Mouse (Mus musculus): ENCODE measurements around the gene Exoc3l. TPM values are rescaled to one million over a fixed set of nuclear protein-coding genes. Genes with fewer than 3 reads are reported as not detected.

Gene Exoc3l
- total RNA-seq, 2 experiments from 2014 or later = 1.4 to 2.5 TPM

GRCm38 (mm10) chr8:105313622-105314402 lies 17.9 kb upstream of the Exoc3l start:
- no peak for DNase-seq

- DNase-seq = no peak
Measured at GRCm38 (mm10) chr8:105312891-105313481, 17.1 kb upstream of the Exoc3l start.

- no peak for DNase-seq
Measured at GRCm38 (mm10) chr8:105311718-105312117, 15.8 kb upstream of the Exoc3l start.

GRCm38 (mm10) chr8:105310118-105310517 lies 14.2 kb upstream of the Exoc3l start:
- no peak for DNase-seq

- DNase-seq = no peak
Measured at GRCm38 (mm10) chr8:105309142-105309847, 13.4 kb upstream of the Exoc3l start.

GRCm38 (mm10) chr8:105308428-105308827 lies 12.5 kb upstream of the Exoc3l start:
- DNase-seq = no peak

- no peak for DNase-seq
Measured at GRCm38 (mm10) chr8:105307670-105308069, 11.8 kb upstream of the Exoc3l start.

GRCm38 (mm10) chr8:105306146-105306691 lies 10.3 kb upstream of the Exoc3l start:
- DNase-seq = no peak

GRCm38 (mm10) chr8:105305211-105306145 lies 9.6 kb upstream of the Exoc3l start, which contains the start of gene Elmo3:
Elmo3 (plus strand) TSS chr8:105305601.
- DNase-seq = peak; percentile 46

- peak; percentile 46 for DNase-seq
Measured at GRCm38 (mm10) chr8:105304325-105305210, 8.7 kb upstream of the Exoc3l start.

- DNase-seq = no peak
Measured at GRCm38 (mm10) chr8:105303874-105304273, 8.0 kb upstream of the Exoc3l start.

GRCm38 (mm10) chr8:105303396-105303795 lies 7.5 kb upstream of the Exoc3l start:
- DNase-seq = no peak

GRCm38 (mm10) chr8:105299962-105300361 lies 4.1 kb upstream of the Exoc3l start:
- no peak for DNase-seq

GRCm38 (mm10) chr8:105298351-105299252 lies 2.7 kb upstream of the Exoc3l start:
- no peak for DNase-seq

GRCm38 (mm10) chr8:105297511-105298192 lies 1.8 kb upstream of the Exoc3l start, which contains the start of gene E2f4:
E2f4 (plus strand) TSS chr8:105297663.
- DNase-seq = peak; percentile 90

GRCm38 (mm10) chr8:105295256-105295655 lies 645 bp downstream of the Exoc3l start:
- DNase-seq = no peak

GRCm38 (mm10) chr8:105294776-105295175 lies 1.1 kb downstream of the Exoc3l start:
- no peak for DNase-seq

GRCm38 (mm10) chr8:105293405-105293804 lies 2.5 kb downstream of the Exoc3l start:
- no peak for DNase-seq

GRCm38 (mm10) chr8:105292471-105292870 lies 3.4 kb downstream of the Exoc3l start:
- DNase-seq = no peak

Data from gastrocnemius, postnatal 25 days (tissue).